23 mouse cellular contexts compared by ENCODE assay signal in genomic region chr15:81797861-81798260, GRCm38 (mm10). TPM values are rescaled to one million over a fixed set of nuclear protein-coding genes. Genes with fewer than 3 reads are reported as not detected.
A peak's percentile ranks its signal among the peaks of the same experiment; 100 is the strongest.
DNase-seq lines count a peak whose midpoint lies in the region; ATAC-seq and TF ChIP-seq lines count a peak whose summit lies in the region.
"Had no signal": no experiment of that assay in that cellular context is flagged by ENCODE, and none has a peak within 500 bp of the region (broad histone marks: within the 10 kb centered on the region; RNA-seq: fewer than 3 reads in every experiment).

No protein-coding gene starts in this region.

- peaks cover 11% of the 10 kb centered on the region for H3K4me1 ChIP-seq in hindbrain, embryonic 14.5 days (replicated peaks; ENCODE audit: control insufficient read depth, insufficient read depth, low read length)

- H3K79me2 ChIP-seq in myocyte (ENCODE audit: control insufficient read depth, insufficient read depth), result no peaks in the 10 kb centered on the region

- peak overlapping the region; percentile 75 for H3K27ac ChIP-seq in gastrocnemius, adult 2 months
- H3K27ac ChIP-seq in hindbrain, embryonic 14.5 days, result no peak overlapping the region
- H3K27ac ChIP-seq: embryonic facial prominence, embryonic 12.5 days; forebrain, embryonic 10.5 days; forebrain, embryonic 15.5 days; heart, embryonic 13.5 days; hindbrain, embryonic 10.5 days; liver, embryonic 12.5 days; macrophage; midbrain, embryonic 13.5 days had no signal

- no peaks in the 10 kb centered on the region for H3K9me3 ChIP-seq in hindbrain, embryonic 14.5 days (ENCODE audit: control insufficient read depth, low read length)
- H3K9me3 ChIP-seq: embryonic facial prominence, embryonic 12.5 days; forebrain, embryonic 10.5 days; forebrain, embryonic 15.5 days; heart, embryonic 13.5 days; hindbrain, embryonic 10.5 days; liver, embryonic 12.5 days; midbrain, embryonic 13.5 days had no signal

- H3K36me3 ChIP-seq in myocyte (ENCODE audit: control insufficient read depth, insufficient read depth), result no peaks in the 10 kb centered on the region
- peaks cover 27% of the 10 kb centered on the region for H3K36me3 ChIP-seq in hindbrain, embryonic 14.5 days (replicated peaks; ENCODE audit: control insufficient read depth, insufficient read depth)

- DNase-seq in cerebellum, adult 11-12 months, result peak; percentile 28
- no peak for DNase-seq in cerebellum, adult 18-20 months
- DNase-seq in gastrocnemius, adult 2 months, result peak; percentile 73
- DNase-seq in gastrocnemius, postnatal 36 days, result no peak
- DNase-seq in kidney, adult 9 months, result peak; percentile 67
- DNase-seq in kidney, postnatal 4 days, result no peak
- no peak for DNase-seq in hindbrain, embryonic 14.5 days (ENCODE audit: low spot score)
- DNase-seq: adrenal gland, adult 8-10 months; cerebellum, postnatal 36 days; embryo, embryonic 11 days; heart, postnatal 10 days; left cerebral cortex, postnatal 4 days; liver, postnatal 0 days had no signal

- no peak overlapping the region for H3ac ChIP-seq in myocyte (ENCODE audit: control insufficient read depth, insufficient read length)

- H3K4me3 ChIP-seq in gastrocnemius, adult 2 months, result no peak overlapping the region
- H3K4me3 ChIP-seq in myocyte, result no peak overlapping the region
- no peak overlapping the region for H3K4me3 ChIP-seq in hindbrain, embryonic 14.5 days (replicated peaks; ENCODE audit: low read length)
- H3K4me3 ChIP-seq: embryonic facial prominence, embryonic 12.5 days; forebrain, embryonic 10.5 days; forebrain, embryonic 15.5 days; heart, embryonic 13.5 days; hindbrain, embryonic 10.5 days; liver, embryonic 12.5 days; midbrain, embryonic 13.5 days had no signal

- TF ChIP-seq POLR2A in myocyte (IDR thresholded peaks at IDR 0.05; ENCODE audit: insufficient read length, low read depth), result no peak

- intact Hi-C loops in gastrocnemius, adult 2 months (cut with DNase I), result loop anchor here (5.0 kb wide), 1 partner anchor 51 kb away; the partner anchor contains the start of genes Rangap1 and Zc3h7b
- intact Hi-C loops in gastrocnemius, postnatal 36 days (cut with DNase I), result no loop called here

- H3K9ac ChIP-seq in hindbrain, embryonic 14.5 days, result no peak overlapping the region
- H3K9ac ChIP-seq: embryonic facial prominence, embryonic 12.5 days; forebrain, embryonic 15.5 days; heart, embryonic 13.5 days; liver, embryonic 12.5 days; liver, postnatal 0 days; midbrain, embryonic 13.5 days had no signal

- no peak for TF ChIP-seq CTCF in gastrocnemius, adult 2 months (IDR thresholded peaks at IDR 0.05)

- no peaks in the 10 kb centered on the region for H3K27me3 ChIP-seq in myocyte (ENCODE audit: control insufficient read depth, insufficient read depth, insufficient read length)
- no peaks in the 10 kb centered on the region for H3K27me3 ChIP-seq in hindbrain, embryonic 14.5 days (ENCODE audit: control insufficient read depth, insufficient read depth, low read length)
- H3K27me3 ChIP-seq: embryonic facial prominence, embryonic 12.5 days; forebrain, embryonic 15.5 days; heart, embryonic 13.5 days; liver, embryonic 12.5 days; midbrain, embryonic 13.5 days had no signal

- ATAC-seq in hindbrain, embryonic 14.5 days (ENCODE audit: low FRiP score), result no peak
- ATAC-seq: forebrain, embryonic 15.5 days; hindbrain, embryonic 16.5 days; liver, embryonic 12.5 days; liver, postnatal 0 days; midbrain, embryonic 13.5 days had no signal

- whole genome bisulfite sequencing in hindbrain, embryonic 14.5 days, result 91% methylated on average over 6 of the region's 6 CpGs

- H3K4me2 ChIP-seq in myocyte (ENCODE audit: low read depth), result no peak overlapping the region
- no peak overlapping the region for H3K4me2 ChIP-seq in hindbrain, embryonic 14.5 days (replicated peaks)
- H3K4me2 ChIP-seq: embryonic facial prominence, embryonic 12.5 days; forebrain, embryonic 15.5 days; heart, embryonic 13.5 days; liver, embryonic 12.5 days; midbrain, embryonic 13.5 days had no signal

TF ChIP-seq in myocyte, 11 proteins besides CTCF, POLR2A, EP300 and RAD21:
- TF ChIP-seq SRF (IDR thresholded peaks at IDR 0.05; ENCODE audit: control insufficient read depth, insufficient read length, low read depth) (no peak), POLR2AphosphoS2 (IDR thresholded peaks at IDR 0.05; ENCODE audit: insufficient read length, low read depth) (peak; percentile 29)

RNA-seq across cellular contexts. Expression of gene Tef, which starts 4.4 kb away (rescaled TPM):
- 100 to 1,000 TPM; 101 to 191 TPM for total RNA-seq in gastrocnemius, adult 2 months (2021)
- 100 to 1,000 TPM; 167 to 181 TPM for total RNA-seq in gastrocnemius, postnatal 36 days (2021)
- 58.4 TPM for polyA plus RNA-seq in myocyte (2012; fragmentation: generic; extraction: Trizol)
- polyA plus RNA-seq in hindbrain, embryonic 14.5 days (2014; fragmentation: Nextera tagmentation; extraction: Ambion mirVana), result 16.8 and 18.7 TPM in 2 replicates

RNA-seq across cellular contexts. Expression of gene Rangap1, which starts 52.5 kb away (rescaled TPM):
- total RNA-seq in gastrocnemius, adult 2 months (2021), result 10 to 100 TPM; 23.7 to 24.1 TPM
- total RNA-seq in gastrocnemius, postnatal 36 days (2021), result 10 to 100 TPM; 18.9 to 19.5 TPM
- polyA plus RNA-seq in myocyte (2012; fragmentation: generic; extraction: Trizol), result 96.6 TPM
- 117 and 135 TPM in 2 replicates for polyA plus RNA-seq in hindbrain, embryonic 14.5 days (2014; fragmentation: Nextera tagmentation; extraction: Ambion mirVana)

RNA-seq across cellular contexts. Expression of gene Zc3h7b, which starts 53.0 kb away (rescaled TPM):
- 10 to 100 TPM; 30.2 to 34.3 TPM for total RNA-seq in gastrocnemius, adult 2 months (2021)
- total RNA-seq in gastrocnemius, postnatal 36 days (2021), result 10 to 100 TPM; 27.3 to 28.3 TPM
- 45.9 TPM for polyA plus RNA-seq in myocyte (2012; fragmentation: generic; extraction: Trizol)
- polyA plus RNA-seq in hindbrain, embryonic 14.5 days (2014; fragmentation: Nextera tagmentation; extraction: Ambion mirVana), result 58.9 and 62.7 TPM in 2 replicates

Comparison
In these comparisons a context has a peak if more than half of its experiments do, and no peak if none do; other contexts are left out.
1. DNase-seq: peak in cerebellum, adult 11-12 months (single experiment), gastrocnemius, adult 2 months (single experiment) and kidney, adult 9 months (single experiment); none in cerebellum, adult 18-20 months (0 of 2), gastrocnemius, postnatal 36 days (0 of 2), kidney, postnatal 4 days (0 of 2) and hindbrain, embryonic 14.5 days (single experiment).